In genomic region chr11:35756411-35757303, GRCm38 (mm10) we compare ENCODE assay signal across 25 mouse cellular contexts. TPM values are rescaled to one million over a fixed set of nuclear protein-coding genes. Genes with fewer than 3 reads are reported as not detected.
A peak's percentile ranks its signal among the peaks of the same experiment; 100 is the strongest.
DNase-seq lines count a peak whose midpoint lies in the region; ATAC-seq and TF ChIP-seq lines count a peak whose summit lies in the region.
"Had no signal": no experiment of that assay in that cellular context is flagged by ENCODE, and none has a peak within 500 bp of the region (broad histone marks: within the 10 kb centered on the region; RNA-seq: fewer than 3 reads in every experiment).

No protein-coding gene starts in this region.

- no peaks in the 10 kb centered on the region for H3K27me3 ChIP-seq in kidney, embryonic 14.5 days (ENCODE audit: control insufficient read depth, insufficient read depth, low read length)
- H3K27me3 ChIP-seq in lung, postnatal 0 days (replicated peaks; ENCODE audit: insufficient read depth, low read length), result no peaks in the 10 kb centered on the region
- no peaks in the 10 kb centered on the region for H3K27me3 ChIP-seq in liver, embryonic 11.5 days (replicated peaks; ENCODE audit: control insufficient read depth, insufficient read depth, low read length)
- H3K27me3 ChIP-seq: embryonic facial prominence, embryonic 12.5 days; forebrain, embryonic 12.5 days; heart, embryonic 15.5 days; hindbrain, embryonic 15.5 days; limb, embryonic 15.5 days; liver, embryonic 15.5 days had no signal

- H3K27ac ChIP-seq in kidney, embryonic 14.5 days (ENCODE audit: low read depth, low read length), result no peak overlapping the region
- no peak overlapping the region for H3K27ac ChIP-seq in lung, postnatal 0 days (ENCODE audit: low read length)
- H3K27ac ChIP-seq in liver, embryonic 11.5 days (ENCODE audit: low read depth, low read length), result no peak overlapping the region
- H3K27ac ChIP-seq: embryonic facial prominence, embryonic 12.5 days; forebrain, embryonic 12.5 days; gastrocnemius, adult 2 months; heart, embryonic 15.5 days; hindbrain, embryonic 15.5 days; limb, embryonic 15.5 days; liver, embryonic 15.5 days; midbrain, embryonic 10.5 days had no signal

- H3K9ac ChIP-seq in kidney, embryonic 14.5 days (ENCODE audit: low read depth, low read length), result no peak overlapping the region
- H3K9ac ChIP-seq in lung, postnatal 0 days (replicated peaks; ENCODE audit: low read depth), result no peak overlapping the region
- no peak overlapping the region for H3K9ac ChIP-seq in liver, embryonic 11.5 days (ENCODE audit: low read depth, low read length)
- H3K9ac ChIP-seq: embryonic facial prominence, embryonic 12.5 days; forebrain, embryonic 12.5 days; heart, embryonic 15.5 days; hindbrain, embryonic 15.5 days; limb, embryonic 15.5 days; liver, embryonic 15.5 days had no signal

- TF ChIP-seq EP300 in lung, postnatal 0 days (IDR thresholded peaks at IDR 0.05), result peak; percentile 48

- H3K36me3 ChIP-seq in kidney, embryonic 14.5 days (ENCODE audit: control insufficient read depth, insufficient read depth, low read length), result no peaks in the 10 kb centered on the region
- H3K36me3 ChIP-seq in lung, postnatal 0 days (ENCODE audit: insufficient read depth, low read length), result no peaks in the 10 kb centered on the region
- no peaks in the 10 kb centered on the region for H3K36me3 ChIP-seq in liver, embryonic 11.5 days (ENCODE audit: control insufficient read depth, insufficient read depth, low read length)
- H3K36me3 ChIP-seq: embryonic facial prominence, embryonic 12.5 days; forebrain, embryonic 12.5 days; heart, embryonic 15.5 days; hindbrain, embryonic 15.5 days; limb, embryonic 15.5 days; liver, embryonic 15.5 days; midbrain, embryonic 10.5 days had no signal

- 0 out of 2 replicates have a peak, but pooled peaks have one; percentile 7 for ATAC-seq in kidney, embryonic 14.5 days (ENCODE audit: low FRiP score, low TSS enrichment)
- peak; percentile 84 for ATAC-seq in lung, postnatal 0 days
- no peak for ATAC-seq in liver, embryonic 11.5 days (replicated peaks; ENCODE audit: low FRiP score)
- ATAC-seq: activated CD4-positive, CD25-positive, alpha-beta regulatory T cell, adult 4 months had no signal

- DNase-seq in kidney, postnatal 4 days, result no peak
- DNase-seq in lung, postnatal 0 days (ENCODE audit: low spot score), result peak; percentile 70
- DNase-seq in lung, postnatal 25 days (ENCODE audit: low spot score), result no peak
- DNase-seq in adrenal gland, postnatal 25 days, result peak; percentile 17
- DNase-seq in thymus, postnatal 4 days, result no peak
- no peak for DNase-seq in liver, embryonic 11.5 days (ENCODE audit: low spot score)
- DNase-seq: cerebellum, adult 11 months; cerebellum, postnatal 14 days; gastrocnemius, adult 2 months; kidney, adult 9 months; left cerebral cortex, postnatal 4 days; thymus, adult 18-20 months; thymus, postnatal 36 days had no signal

- no peak overlapping the region for H3K4me3 ChIP-seq in kidney, embryonic 14.5 days (ENCODE audit: low read length)
- no peak overlapping the region for H3K4me3 ChIP-seq in lung, postnatal 0 days (ENCODE audit: low read depth, low read length)
- no peak overlapping the region for H3K4me3 ChIP-seq in liver, embryonic 11.5 days (ENCODE audit: low read depth, low read length)
- H3K4me3 ChIP-seq: embryonic facial prominence, embryonic 12.5 days; forebrain, embryonic 12.5 days; gastrocnemius, adult 2 months; heart, embryonic 15.5 days; hindbrain, embryonic 15.5 days; limb, embryonic 15.5 days; liver, embryonic 15.5 days; midbrain, embryonic 10.5 days had no signal

- no peak overlapping the region for H3K4me2 ChIP-seq in kidney, embryonic 14.5 days (replicated peaks; ENCODE audit: low read depth, low read length)
- no peak overlapping the region for H3K4me2 ChIP-seq in lung, postnatal 0 days (replicated peaks; ENCODE audit: low read depth, low read length)
- H3K4me2 ChIP-seq in liver, embryonic 11.5 days, result no peak overlapping the region
- H3K4me2 ChIP-seq: embryonic facial prominence, embryonic 12.5 days; forebrain, embryonic 12.5 days; heart, embryonic 15.5 days; hindbrain, embryonic 15.5 days; limb, embryonic 15.5 days; liver, embryonic 15.5 days had no signal

- H3K4me1 ChIP-seq in kidney, embryonic 14.5 days (ENCODE audit: control insufficient read depth, insufficient read depth, low read length), result peaks cover 13% of the 10 kb centered on the region; the same call in 1 of the 2 replicates
- no peaks in the 10 kb centered on the region for H3K4me1 ChIP-seq in lung, postnatal 0 days (ENCODE audit: insufficient read depth, low read depth, low read length)
- H3K4me1 ChIP-seq in liver, embryonic 11.5 days (replicated peaks; ENCODE audit: control insufficient read depth, insufficient read depth, low read length), result no peaks in the 10 kb centered on the region
- H3K4me1 ChIP-seq: embryonic facial prominence, embryonic 12.5 days; heart, embryonic 15.5 days; hindbrain, embryonic 15.5 days; liver, embryonic 15.5 days; midbrain, embryonic 10.5 days had no signal

- no peaks in the 10 kb centered on the region for H3K9me3 ChIP-seq in kidney, embryonic 14.5 days (ENCODE audit: control insufficient read depth, low read length)
- no peaks in the 10 kb centered on the region for H3K9me3 ChIP-seq in lung, postnatal 0 days (ENCODE audit: low read length)
- H3K9me3 ChIP-seq in liver, embryonic 11.5 days (ENCODE audit: control insufficient read depth, low read length), result no peaks in the 10 kb centered on the region
- H3K9me3 ChIP-seq: embryonic facial prominence, embryonic 12.5 days; forebrain, embryonic 12.5 days; heart, embryonic 15.5 days; hindbrain, embryonic 15.5 days; limb, embryonic 15.5 days; liver, embryonic 15.5 days; midbrain, embryonic 10.5 days had no signal

- WGBS in kidney, embryonic 14.5 days, result 68% methylated on average over 11 of the region's 11 CpGs
- WGBS in lung, postnatal 0 days, result 62% methylated on average over 11 of the region's 11 CpGs
- WGBS in liver, embryonic 11.5 days, result 85% methylated on average over 11 of the region's 11 CpGs

- TF ChIP-seq CTCF in lung, postnatal 0 days (IDR thresholded peaks at IDR 0.05), result no peak

RNA-seq across cellular contexts. Expression of gene Pank3, which starts 12.6 kb away (rescaled TPM):
- 13.9 and 22.8 TPM in 2 replicates for polyA plus RNA-seq in kidney, embryonic 14.5 days (2014; fragmentation: Nextera tagmentation; extraction: Ambion mirVana)
- polyA plus RNA-seq in lung, postnatal 0 days (2015; fragmentation: Nextera tagmentation; extraction: Ambion mirVana), result 12.4 and 14.1 TPM in 2 replicates
- total RNA-seq in adrenal gland, postnatal 25 days (2021), result 75.7 and 81.2 TPM in 2 replicates
- 11.0 and 11.7 TPM in 2 replicates for polyA plus RNA-seq in liver, embryonic 11.5 days (2014; fragmentation: Nextera tagmentation; extraction: Ambion mirVana)

RNA-seq across cellular contexts. Expression of gene Fbll1, which starts 42.0 kb away (rescaled TPM):
- polyA plus RNA-seq in kidney, embryonic 14.5 days (2014; fragmentation: Nextera tagmentation; extraction: Ambion mirVana), result not detected in 2 replicates
- polyA plus RNA-seq in lung, postnatal 0 days (2015; fragmentation: Nextera tagmentation; extraction: Ambion mirVana), result not detected in 2 replicates
- total RNA-seq in adrenal gland, postnatal 25 days (2021), result 0.21 TPM in 1 of 2 replicates, not detected in the other
- not detected in 2 replicates for polyA plus RNA-seq in liver, embryonic 11.5 days (2014; fragmentation: Nextera tagmentation; extraction: Ambion mirVana)
- total RNA-seq: gastrocnemius, adult 2 months; gastrocnemius, postnatal 4 days; MEL had no signal
- polyA plus RNA-seq: activated CD4-positive, CD25-positive, alpha-beta regulatory T cell, adult 4 months; heart, embryonic 15.5 days; liver, embryonic 15.5 days; spleen, adult 2 months had no signal

Comparison
In these comparisons a context has a peak if more than half of its experiments do, and no peak if none do; other contexts are left out.
1. DNase-seq: peak in lung, postnatal 0 days (single experiment) and adrenal gland, postnatal 25 days (single experiment); none in kidney, postnatal 4 days (0 of 2), lung, postnatal 25 days (single experiment), thymus, postnatal 4 days (single experiment) and liver, embryonic 11.5 days (single experiment).